Mouse (Mus musculus) midbrain, embryonic 10.5 days (tissue): Measurements from ENCODE around the gene Aldh3b2. TPM values are rescaled to one million over a fixed set of nuclear protein-coding genes. Genes with fewer than 3 reads are reported as not detected.
A peak's percentile ranks its signal among the peaks of the same experiment; 100 is the strongest.

Source experiments
- DNase-seq: peaks from one replicate; pipeline ENCODE4 v3.0.0-alpha.2; 2017; ENCODE audit warnings: low spot score
- H3K27ac ChIP-seq: fragments of 300-500 bp; sonication (generic); replicated peaks from 2 replicates; pipeline ENCODE4 v1.5.1; 2016; ENCODE audit warnings: mild to moderate bottlenecking
- H3K27me3 ChIP-seq: fragments of 300-500 bp; sonication (generic); 2 replicates; pipeline ENCODE4 v1.6.1; 2016; ENCODE audit warnings: low read depth, mild to moderate bottlenecking; ENCODE audit not compliant: poor library complexity, severe bottlenecking
- H3K36me3 ChIP-seq: fragments of 300-500 bp; sonication (generic); 2 replicates; pipeline ENCODE4 v1.6.1; 2016; ENCODE audit warnings: mild to moderate bottlenecking, moderate library complexity
- H3K4me1 ChIP-seq: fragments of 300-500 bp; sonication (generic); 2 replicates; pipeline ENCODE4 v1.6.1; 2016
- H3K4me3 ChIP-seq: fragments of 300-500 bp; sonication (generic); 2 replicates; pipeline ENCODE4 v1.5.1; 2016; ENCODE audit warnings: mild to moderate bottlenecking, moderate library complexity
- H3K9me3 ChIP-seq: fragments of 300-500 bp; sonication (generic); replicated peaks from 2 replicates; pipeline ENCODE4 v1.6.1; 2016; ENCODE audit warnings: mild to moderate bottlenecking
- WGBS: fragments of 180-500 bp; shearing (Covaris S2); methylation state at CpG from one replicate; pipeline ENCODE4 v1.1.7; 2016; 5-methylcytosine and 5-hydroxymethylcytosine counted together
- polyA plus RNA-seq: library from polyadenylated mRNA; unstranded; fragments of >200 nt; fragmentation: Nextera tagmentation; extraction: Ambion mirVana; gene quantifications from 2 replicates; pipeline ENCODE4 v1.2.1, GENCODE M21; 2016

Gene Aldh3b2
- polyA plus RNA-seq = 0.21 and 0.35 TPM in 2 replicates

GRCm38 (mm10) chr19:3972229-3972628, at the start of gene Aldh3b2:
Gene Aldh3b2, plus strand, starts transcription at chr19:3972328.
- Histone ChIP-seq H3K36me3 (no peaks in the 10 kb centered on the region), H3K27ac (no peak within 1 kb of the TSS), H3K9me3 (no peaks in the 10 kb centered on the region), H3K27me3 (no peaks in the 10 kb centered on the region; the same call in 1 of the 2 replicates), H3K4me3 (no peak within 1 kb of the TSS), H3K4me1 (peaks cover 11% of the 10 kb centered on the region)
- no peak for DNase-seq
- 58% methylated on average over 9 of the region's 9 CpGs for WGBS

- H3K4me3 ChIP-seq = no peak overlapping the region
- H3K36me3 ChIP-seq = no peaks in the 10 kb centered on the region
- DNase-seq = no peak
- WGBS = 61% methylated on average over 10 of the region's 10 CpGs
- no peaks in the 10 kb centered on the region for H3K27me3 ChIP-seq
- H3K9me3 ChIP-seq = no peaks in the 10 kb centered on the region
- H3K27ac ChIP-seq = peak overlapping the region; percentile 7; the same call in 1 of the 2 replicates
- peaks cover 19% of the 10 kb centered on the region for H3K4me1 ChIP-seq
These were observed 49.3 kb upstream of the Aldh3b2 start for GRCm38 (mm10) chr19:3922661-3923371.

- Histone ChIP-seq H3K36me3 (no peaks in the 10 kb centered on the region), H3K4me3 (no peak overlapping the region), H3K4me1 (peaks cover 16% of the 10 kb centered on the region), H3K27me3 (no peaks in the 10 kb centered on the region), H3K9me3 (no peaks in the 10 kb centered on the region), H3K27ac (peak overlapping the region; percentile 7)
- DNase-seq = no peak
- 52% methylated on average over 13 of the region's 13 CpGs for WGBS
These were observed 48.5 kb upstream of the Aldh3b2 start for GRCm38 (mm10) chr19:3923586-3923985.

GRCm38 (mm10) chr19:3924190-3924589, 47.9 kb upstream of the Aldh3b2 start:
- Histone ChIP-seq H3K36me3 (no peaks in the 10 kb centered on the region), H3K27me3 (no peaks in the 10 kb centered on the region), H3K4me1 (peaks cover 18% of the 10 kb centered on the region), H3K27ac (peak overlapping the region; percentile 7), H3K4me3 (no peak overlapping the region), H3K9me3 (no peaks in the 10 kb centered on the region)
- WGBS = 79% methylated on average over 8 of the region's 8 CpGs
- no peak for DNase-seq

- no peak for DNase-seq
- H3K4me1 ChIP-seq = peaks cover 23% of the 10 kb centered on the region
- WGBS = 87% methylated on average over 7 of the region's 7 CpGs
- H3K27ac ChIP-seq = no peak overlapping the region
- H3K27me3 ChIP-seq = no peaks in the 10 kb centered on the region
- H3K4me3 ChIP-seq = no peak overlapping the region
- no peaks in the 10 kb centered on the region for H3K9me3 ChIP-seq
- H3K36me3 ChIP-seq = no peaks in the 10 kb centered on the region
These were observed 47.3 kb upstream of the Aldh3b2 start for GRCm38 (mm10) chr19:3924868-3925267.

- Histone ChIP-seq H3K4me3 (no peak overlapping the region), H3K36me3 (no peaks in the 10 kb centered on the region), H3K27me3 (no peaks in the 10 kb centered on the region), H3K9me3 (no peaks in the 10 kb centered on the region), H3K27ac (no peak overlapping the region), H3K4me1 (peaks cover 23% of the 10 kb centered on the region)
- 77% methylated on average over 6 of the region's 6 CpGs for WGBS
- DNase-seq = no peak
These were observed 46.3 kb upstream of the Aldh3b2 start for GRCm38 (mm10) chr19:3925859-3926258.

- WGBS = 75% methylated on average over 3 of the region's 3 CpGs
- Histone ChIP-seq H3K4me1 (peaks cover 23% of the 10 kb centered on the region), H3K27me3 (no peaks in the 10 kb centered on the region), H3K9me3 (no peaks in the 10 kb centered on the region), H3K36me3 (no peaks in the 10 kb centered on the region), H3K27ac (no peak overlapping the region), H3K4me3 (no peak overlapping the region)
- DNase-seq = no peak
These were observed 45.8 kb upstream of the Aldh3b2 start for GRCm38 (mm10) chr19:3926279-3926678.

- no peak for DNase-seq
- WGBS = 69% methylated on average over 6 of the region's 6 CpGs
- H3K36me3 ChIP-seq = no peaks in the 10 kb centered on the region
- no peak overlapping the region for H3K27ac ChIP-seq
- H3K9me3 ChIP-seq = no peaks in the 10 kb centered on the region
- no peak overlapping the region for H3K4me3 ChIP-seq
- H3K4me1 ChIP-seq = peaks cover 23% of the 10 kb centered on the region
- H3K27me3 ChIP-seq = no peaks in the 10 kb centered on the region
These were observed 45.4 kb upstream of the Aldh3b2 start for GRCm38 (mm10) chr19:3926685-3927084.

- no peak for DNase-seq
- no peak overlapping the region for H3K27ac ChIP-seq
- 81% methylated on average over 4 of the region's 4 CpGs for WGBS
These were observed 44.1 kb upstream of the Aldh3b2 start for GRCm38 (mm10) chr19:3927989-3928388.

GRCm38 (mm10) chr19:3928779-3929178, 43.3 kb upstream of the Aldh3b2 start:
- no peak overlapping the region for H3K27ac ChIP-seq
- DNase-seq = no peak
- peaks cover 18% of the 10 kb centered on the region for H3K4me1 ChIP-seq
- H3K36me3 ChIP-seq = no peaks in the 10 kb centered on the region
- no peaks in the 10 kb centered on the region for H3K27me3 ChIP-seq
- H3K4me3 ChIP-seq = no peak overlapping the region
- WGBS = 78% methylated on average over 4 of the region's 4 CpGs
- H3K9me3 ChIP-seq = no peaks in the 10 kb centered on the region

More at GRCm38 (mm10) chr19:3927989-3928388, 44.1 kb upstream of the Aldh3b2 start:
- H3K27me3 ChIP-seq = no peaks in the 10 kb centered on the region
- no peaks in the 10 kb centered on the region for H3K9me3 ChIP-seq
- peaks cover 23% of the 10 kb centered on the region for H3K4me1 ChIP-seq
- no peaks in the 10 kb centered on the region for H3K36me3 ChIP-seq
- no peak overlapping the region for H3K4me3 ChIP-seq

GRCm38 (mm10) chr19:3929211-3929941, 42.8 kb upstream of the Aldh3b2 start, which contains the start of gene Aldh3b1:
Gene Aldh3b1, minus strand, starts transcription at chr19:3929808.
- no peaks in the 10 kb centered on the region for H3K36me3 ChIP-seq
- H3K4me1 ChIP-seq = peaks cover 14% of the 10 kb centered on the region
- H3K27ac ChIP-seq = peak within 1 kb of the TSS; percentile 18; the same call in 1 of the 2 replicates
- H3K4me3 ChIP-seq = no peak within 1 kb of the TSS
- WGBS = 72% methylated on average over 12 of the region's 12 CpGs
- no peaks in the 10 kb centered on the region for H3K27me3 ChIP-seq
- DNase-seq = no peak
- H3K9me3 ChIP-seq = no peaks in the 10 kb centered on the region

GRCm38 (mm10) chr19:3930262-3931057, 41.7 kb upstream of the Aldh3b2 start:
- Histone ChIP-seq H3K4me3 (no peak overlapping the region), H3K36me3 (no peaks in the 10 kb centered on the region), H3K27me3 (peaks cover 10% of the 10 kb centered on the region), H3K9me3 (no peaks in the 10 kb centered on the region), H3K27ac (no peak overlapping the region), H3K4me1 (peaks cover 20% of the 10 kb centered on the region)
- no peak for DNase-seq
- 77% methylated on average over 21 of the region's 21 CpGs for WGBS
